Mouse (Mus musculus) neural tube, embryonic 13.5 days (tissue): ENCODE measurements around the gene Cacna1s. TPM values are rescaled to one million over a fixed set of nuclear protein-coding genes. Genes with fewer than 3 reads are reported as not detected.
A peak's percentile ranks its signal among the peaks of the same experiment; 100 is the strongest.

Experiments used
- ATAC-seq: fragments of 200-750 bp; cut with Nextera tagmentation; 2 replicates; pipeline ENCODE4 v1.8.0; 2017; ENCODE audit warnings: low read depth, mild to moderate bottlenecking, moderate TSS enrichment, moderate library complexity
- H3K27ac ChIP-seq: fragments of 300-500 bp; sonication (generic); replicated peaks from 2 replicates; pipeline ENCODE4 v1.5.1; 2015; ENCODE audit warnings: moderate library complexity, mild to moderate bottlenecking, inconsistent platforms
- H3K27me3 ChIP-seq: fragments of 300-500 bp; sonication (generic); 2 replicates; pipeline ENCODE4 v1.6.1; 2015; ENCODE audit warnings: mild to moderate bottlenecking, inconsistent platforms
- H3K36me3 ChIP-seq: fragments of 300-500 bp; sonication (generic); 2 replicates; pipeline ENCODE4 v1.6.1; 2015; ENCODE audit warnings: mild to moderate bottlenecking, inconsistent platforms
- H3K4me1 ChIP-seq: fragments of 300-500 bp; sonication (generic); replicated peaks from 2 replicates; pipeline ENCODE4 v1.6.1; 2015; ENCODE audit warnings: inconsistent platforms
- H3K4me2 ChIP-seq: fragments of 300-500 bp; sonication (generic); 2 replicates; pipeline ENCODE4 v1.6.1; 2015; ENCODE audit warnings: inconsistent platforms, mild to moderate bottlenecking, moderate library complexity
- H3K4me3 ChIP-seq: fragments of 300-500 bp; sonication (generic); 2 replicates; pipeline ENCODE4 v1.5.1; 2015; ENCODE audit warnings: mild to moderate bottlenecking, inconsistent platforms
- H3K9ac ChIP-seq: fragments of 300-500 bp; sonication (generic); 2 replicates; pipeline ENCODE4 v1.6.1; 2015; ENCODE audit warnings: moderate library complexity, mild to moderate bottlenecking, inconsistent platforms
- H3K9me3 ChIP-seq: fragments of 300-500 bp; sonication (generic); 2 replicates; pipeline ENCODE4 v1.6.1; 2016; ENCODE audit warnings: inconsistent platforms
- whole genome bisulfite sequencing: fragments of 180-500 bp; shearing (Covaris S2); methylation state at CpG from one replicate; pipeline ENCODE4 v1.1.7; 2015; 5-methylcytosine and 5-hydroxymethylcytosine counted together
- polyA plus RNA-seq: library from polyadenylated mRNA; unstranded; fragments of >200 nt; fragmentation: Nextera tagmentation; extraction: Ambion mirVana; gene quantifications from 2 replicates; pipeline ENCODE4 v1.2.1, GENCODE M21; 2015

Cacna1s gene
- polyA plus RNA-seq, 1 experiment from 2014 or later, result 0.28 TPM

GRCm38 (mm10) chr1:136031697-136032096 is 20.9 kb upstream of the Cacna1s start:
- H3K4me3 ChIP-seq, result no peak overlapping the region
- no peaks in the 10 kb centered on the region for H3K4me1 ChIP-seq
- no peak overlapping the region for H3K27ac ChIP-seq
- ATAC-seq, result no peak
- peaks cover 96% of the 10 kb centered on the region for H3K36me3 ChIP-seq
- H3K27me3 ChIP-seq, result no peaks in the 10 kb centered on the region
- 86% methylated on average over 8 of the region's 8 CpGs for WGBS
- H3K9me3 ChIP-seq, result no peaks in the 10 kb centered on the region
- H3K4me2 ChIP-seq, result no peak overlapping the region
- no peak overlapping the region for H3K9ac ChIP-seq

DNA sequence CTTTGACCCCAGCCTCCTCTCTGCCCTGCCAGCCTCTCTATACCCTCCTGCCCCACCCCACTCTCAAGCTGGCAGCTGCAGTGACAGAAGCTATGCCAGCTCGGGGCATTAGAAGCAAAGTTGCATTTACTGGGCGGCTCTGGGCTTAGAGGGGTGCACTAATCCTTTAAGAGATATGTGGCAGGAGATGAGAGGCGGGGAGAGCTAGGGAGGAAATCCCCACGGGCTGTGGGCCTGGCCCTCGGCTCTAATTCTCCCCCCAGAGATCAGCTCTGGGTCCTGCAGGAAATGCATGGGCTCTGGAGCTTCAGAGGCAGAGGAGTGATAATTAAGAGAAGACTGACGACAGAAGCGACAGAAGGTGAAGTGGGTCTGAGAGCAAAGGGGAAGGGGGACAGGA is 19.6 kb upstream of the Cacna1s start:
- no peaks in the 10 kb centered on the region for H3K4me1 ChIP-seq
- H3K4me2 ChIP-seq, result no peak overlapping the region
- H3K36me3 ChIP-seq, result peaks cover 83% of the 10 kb centered on the region
- ATAC-seq, result no peak
- WGBS, result 82% methylated on average over 7 of the region's 7 CpGs
- H3K27me3 ChIP-seq, result no peaks in the 10 kb centered on the region
- no peak overlapping the region for H3K27ac ChIP-seq
- H3K9me3 ChIP-seq, result no peaks in the 10 kb centered on the region
- H3K9ac ChIP-seq, result no peak overlapping the region
- H3K4me3 ChIP-seq, result no peak overlapping the region

DNA sequence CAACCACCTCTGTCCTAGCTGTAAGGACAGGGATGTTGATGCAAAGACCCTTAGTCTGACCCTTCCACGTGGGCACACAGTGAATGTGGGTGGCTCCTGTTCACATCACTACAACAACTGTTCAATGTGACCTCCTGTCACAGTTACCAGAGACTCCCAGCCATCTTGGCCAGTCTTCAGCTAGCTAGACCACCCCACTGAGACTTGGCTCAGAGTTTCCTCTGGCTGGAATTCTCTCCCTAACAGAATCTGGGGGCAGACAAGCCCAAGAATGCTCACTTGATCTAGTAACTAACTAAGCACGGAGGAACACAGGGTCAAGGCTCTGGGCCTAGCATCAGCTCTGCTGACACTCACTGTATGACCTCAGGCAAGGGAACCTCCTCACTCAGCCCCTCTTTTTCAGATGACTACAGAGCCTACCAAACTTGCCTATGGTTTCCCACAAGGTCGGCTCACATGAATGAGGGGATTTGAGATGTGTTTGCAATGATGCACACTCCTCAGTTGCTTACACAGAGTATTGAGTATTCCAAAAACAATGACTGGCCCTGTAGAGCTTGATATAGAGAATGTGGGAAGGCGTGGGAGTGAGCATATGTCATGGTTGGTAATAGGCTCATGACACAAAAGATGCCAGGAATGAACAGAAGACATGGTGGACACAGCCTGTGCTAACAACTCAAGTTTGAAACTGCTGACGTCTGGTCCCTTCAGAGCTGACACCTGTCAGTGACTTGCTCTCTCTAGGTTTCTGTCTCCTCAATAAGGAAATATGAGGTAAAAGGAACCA is 13.6 kb upstream of the Cacna1s start:
- Histone ChIP-seq H3K27ac (no peak overlapping the region), H3K9me3 (no peaks in the 10 kb centered on the region), H3K4me2 (no peak overlapping the region), H3K36me3 (peaks cover 24% of the 10 kb centered on the region), H3K4me1 (peaks cover 15% of the 10 kb centered on the region), H3K4me3 (no peak overlapping the region), H3K27me3 (peaks cover 8% of the 10 kb centered on the region; the same call in 1 of the 2 replicates), H3K9ac (no peak overlapping the region)
- ATAC-seq, result no peak
- 75% methylated on average over 5 of the region's 5 CpGs for WGBS

GRCm38 (mm10) chr1:136040452-136040851 is 12.1 kb upstream of the Cacna1s start:
- no peak overlapping the region for H3K4me3 ChIP-seq
- H3K36me3 ChIP-seq, result peaks cover 9% of the 10 kb centered on the region; the same call in 1 of the 2 replicates
- no peak overlapping the region for H3K27ac ChIP-seq
- no peaks in the 10 kb centered on the region for H3K9me3 ChIP-seq
- ATAC-seq, result no peak
- WGBS, result 21% methylated on average over 11 of the region's 11 CpGs
- H3K4me1 ChIP-seq, result peaks cover 15% of the 10 kb centered on the region
- 0 out of 2 replicates have a peak overlapping the region, but pooled peaks have one; percentile 1 for H3K9ac ChIP-seq
- H3K4me2 ChIP-seq, result no peak overlapping the region
- peaks cover 8% of the 10 kb centered on the region; the same call in 1 of the 2 replicates for H3K27me3 ChIP-seq

DNA sequence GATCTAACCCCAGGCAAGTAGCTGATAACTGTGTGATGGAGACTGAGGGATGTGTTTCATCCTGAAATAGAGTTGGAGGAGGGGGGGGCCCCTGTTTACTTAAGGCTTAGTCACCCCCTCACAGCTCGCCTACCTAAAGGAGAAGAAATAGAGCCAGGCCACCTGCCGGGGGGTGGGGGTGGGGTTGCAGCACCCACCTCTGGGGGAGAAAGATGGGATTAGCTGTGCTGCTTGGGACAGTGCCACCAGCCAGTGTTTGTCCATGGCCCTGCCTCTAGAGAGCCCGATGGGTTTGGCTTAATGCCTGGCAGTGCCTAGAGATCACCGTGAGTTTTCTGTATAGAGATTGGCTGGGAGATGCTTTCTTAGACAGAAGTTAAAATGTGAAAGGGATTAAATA is 11.7 kb upstream of the Cacna1s start:
- Histone ChIP-seq H3K4me3 (no peak overlapping the region), H3K9ac (0 out of 2 replicates have a peak overlapping the region, but pooled peaks have one; percentile 1), H3K36me3 (peaks cover 4% of the 10 kb centered on the region; the same call in 1 of the 2 replicates), H3K27me3 (peaks cover 8% of the 10 kb centered on the region; the same call in 1 of the 2 replicates), H3K9me3 (no peaks in the 10 kb centered on the region), H3K4me1 (peaks cover 15% of the 10 kb centered on the region), H3K27ac (no peak overlapping the region), H3K4me2 (no peak overlapping the region)
- peak; percentile 54; the same call in 1 of the 2 replicates for ATAC-seq
- WGBS, result 33% methylated on average over 4 of the region's 4 CpGs

DNA sequence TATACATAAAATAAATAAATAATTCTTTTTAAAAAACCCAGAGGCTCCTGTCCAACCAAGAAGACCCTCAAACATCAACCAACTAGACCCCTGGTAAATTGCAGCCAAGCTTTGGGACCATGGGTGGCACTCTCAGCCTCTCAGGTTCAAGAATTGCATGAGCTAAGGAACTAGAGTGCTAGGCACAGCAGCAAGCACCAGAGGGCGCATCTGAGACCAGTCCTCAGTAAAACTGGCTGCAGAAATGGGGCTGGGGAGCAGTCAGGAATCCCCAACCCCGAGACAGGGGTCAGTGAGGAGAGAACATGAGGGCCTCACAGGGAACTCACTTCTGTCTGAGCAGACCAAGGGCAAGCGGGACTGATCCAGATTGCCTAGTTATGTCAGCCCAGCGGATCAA is 6.8 kb upstream of the Cacna1s start:
- Histone ChIP-seq H3K27ac (no peak overlapping the region), H3K9me3 (no peaks in the 10 kb centered on the region), H3K9ac (no peak overlapping the region), H3K36me3 (no peaks in the 10 kb centered on the region), H3K4me3 (no peak overlapping the region), H3K4me1 (peaks cover 15% of the 10 kb centered on the region), H3K27me3 (peaks cover 32% of the 10 kb centered on the region), H3K4me2 (no peak overlapping the region)
- WGBS, result 16% methylated on average over 4 of the region's 4 CpGs
- no peak for ATAC-seq

- H3K27me3 ChIP-seq, result peaks cover 43% of the 10 kb centered on the region
- no peaks in the 10 kb centered on the region for H3K9me3 ChIP-seq
- no peak overlapping the region for H3K4me2 ChIP-seq
- 8% methylated on average over 2 of the region's 2 CpGs for WGBS
- no peak overlapping the region for H3K9ac ChIP-seq
- peaks cover 11% of the 10 kb centered on the region for H3K4me1 ChIP-seq
- H3K27ac ChIP-seq, result no peak overlapping the region
- no peak for ATAC-seq
- no peaks in the 10 kb centered on the region for H3K36me3 ChIP-seq
- no peak overlapping the region for H3K4me3 ChIP-seq
Observed at GRCm38 (mm10) chr1:136047432-136047831, 5.1 kb upstream of the Cacna1s start.

DNA sequence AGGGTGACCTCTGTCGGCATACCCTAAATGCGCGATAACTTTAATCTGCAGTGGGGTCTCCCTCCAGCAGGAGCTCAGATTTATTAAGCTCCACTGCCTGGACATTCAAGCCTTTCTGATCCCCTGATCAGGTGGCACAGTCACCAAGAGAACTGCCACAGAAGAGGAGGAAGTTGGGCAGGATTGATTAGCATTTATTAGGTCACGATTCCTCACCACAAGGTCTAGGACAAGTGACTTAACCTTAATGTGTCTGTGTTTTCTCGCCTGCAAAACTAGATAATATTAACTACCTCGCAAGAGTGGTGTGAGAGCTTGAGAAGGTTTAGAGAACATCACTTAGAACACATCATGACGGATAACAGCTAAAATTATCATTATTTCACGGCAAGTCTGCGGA is 4.7 kb upstream of the Cacna1s start:
- H3K36me3 ChIP-seq, result no peaks in the 10 kb centered on the region
- ATAC-seq, result no peak
- H3K9me3 ChIP-seq, result no peaks in the 10 kb centered on the region
- H3K4me3 ChIP-seq, result no peak overlapping the region
- no peak overlapping the region for H3K4me2 ChIP-seq
- H3K27me3 ChIP-seq, result peaks cover 46% of the 10 kb centered on the region
- H3K9ac ChIP-seq, result no peak overlapping the region
- WGBS, result 78% methylated on average over 9 of the region's 9 CpGs
- peaks cover 11% of the 10 kb centered on the region for H3K4me1 ChIP-seq
- H3K27ac ChIP-seq, result no peak overlapping the region

GRCm38 (mm10) chr1:136050312-136051012 is 2.1 kb upstream of the Cacna1s start, which contains the start of gene Ascl5:
Gene Ascl5, plus strand, starts transcription at chr1:136050804.
- Histone ChIP-seq H3K27me3 (peaks cover 58% of the 10 kb centered on the region), H3K4me3 (peak within 1 kb of the TSS; percentile 35), H3K4me2 (peak within 1 kb of the TSS; percentile 51), H3K9me3 (no peaks in the 10 kb centered on the region), H3K27ac (no peak within 1 kb of the TSS), H3K4me1 (peaks cover 12% of the 10 kb centered on the region), H3K36me3 (no peaks in the 10 kb centered on the region), H3K9ac (peak within 1 kb of the TSS; percentile 58)
- WGBS, result 22% methylated on average over 29 of the region's 29 CpGs
- ATAC-seq, result peak; percentile 25; the same call in 1 of the 2 replicates

- H3K36me3 ChIP-seq, result no peaks in the 10 kb centered on the region
- peak overlapping the region; percentile 35 for H3K4me3 ChIP-seq
- no peak overlapping the region for H3K27ac ChIP-seq
- peaks cover 58% of the 10 kb centered on the region for H3K27me3 ChIP-seq
- no peaks in the 10 kb centered on the region for H3K9me3 ChIP-seq
- H3K9ac ChIP-seq, result peak overlapping the region; percentile 58
- H3K4me2 ChIP-seq, result peak overlapping the region; percentile 51
- peak; percentile 44 for ATAC-seq
- H3K4me1 ChIP-seq, result peaks cover 17% of the 10 kb centered on the region
- 2% methylated on average over 36 of the region's 36 CpGs for WGBS
Observed at GRCm38 (mm10) chr1:136051013-136051315, 1.6 kb upstream of the Cacna1s start.

DNA sequence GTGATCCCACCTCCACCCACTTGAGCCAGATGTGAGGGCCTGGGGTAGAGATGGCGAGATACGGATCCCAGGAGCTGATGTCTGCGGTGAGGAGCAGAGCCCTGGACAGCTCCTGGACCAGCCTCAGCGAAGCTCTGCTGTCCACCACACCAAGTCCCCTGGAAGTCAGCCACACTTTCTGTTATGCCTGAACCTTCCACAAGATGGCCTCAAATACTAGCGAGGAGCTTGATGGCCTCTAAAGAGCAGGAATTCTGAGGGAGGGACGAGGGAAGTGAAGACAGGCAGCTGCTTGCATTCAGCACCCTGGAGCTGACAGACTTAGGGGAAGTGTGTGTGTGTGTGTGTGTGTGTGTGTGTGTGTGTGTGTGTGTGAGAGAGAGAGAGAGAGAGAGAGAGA is 1.1 kb upstream of the Cacna1s start:
- Histone ChIP-seq H3K4me1 (peaks cover 20% of the 10 kb centered on the region), H3K36me3 (no peaks in the 10 kb centered on the region), H3K27ac (no peak overlapping the region), H3K9me3 (no peaks in the 10 kb centered on the region), H3K9ac (peak overlapping the region; percentile 58; the same call in 1 of the 2 replicates), H3K4me3 (peak overlapping the region; percentile 35), H3K27me3 (peaks cover 58% of the 10 kb centered on the region), H3K4me2 (peak overlapping the region; percentile 51)
- WGBS, result 0% methylated on average over 6 of the region's 6 CpGs
- peak; percentile 70 for ATAC-seq

DNA sequence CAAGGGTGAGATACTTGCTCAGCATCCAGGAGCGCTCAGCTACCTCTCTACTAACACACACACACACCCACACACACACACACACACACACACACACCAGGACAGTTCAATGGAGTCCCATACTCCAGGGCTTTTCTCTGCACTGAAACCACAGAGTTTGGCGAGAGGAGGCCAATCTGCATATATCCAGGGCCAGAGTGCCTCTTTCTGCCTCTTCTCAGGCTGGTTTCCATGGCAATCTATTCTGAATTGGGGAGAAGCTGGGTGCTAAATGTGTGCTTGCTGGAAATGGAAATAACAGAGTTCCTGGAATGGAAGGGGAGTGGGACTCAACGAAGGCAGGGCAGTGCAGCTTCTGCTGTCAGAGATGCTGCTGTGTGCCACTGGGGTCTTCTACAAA is 3.2 kb downstream of the Cacna1s start:
- Histone ChIP-seq H3K9ac (no peak overlapping the region), H3K4me2 (no peak overlapping the region), H3K27ac (no peak overlapping the region), H3K4me1 (peaks cover 16% of the 10 kb centered on the region), H3K27me3 (peaks cover 30% of the 10 kb centered on the region), H3K4me3 (no peak overlapping the region), H3K9me3 (no peaks in the 10 kb centered on the region), H3K36me3 (no peaks in the 10 kb centered on the region)
- 49% methylated on average over 3 of the region's 3 CpGs for WGBS
- no peak for ATAC-seq
